Mouse (Mus musculus): ENCODE data around the gene Itga11. TPM values are rescaled to one million over a fixed set of nuclear protein-coding genes. Genes with fewer than 3 reads are reported as not detected.
A peak's percentile ranks its signal among the peaks of the same experiment; 100 is the strongest.
"Not testable (repeated sequence)": the region's sequence is repeated elsewhere in the genome, so short reads cannot be mapped to it uniquely, and the experiment has no call there.

Itga11 gene
- total RNA-seq (2021): 1 to 10 TPM; 5.4 to 9.0 TPM
- long read RNA-seq, experiment 1, full-length matches to known transcripts: 2 of 3 reads
- long read RNA-seq, experiment 1, partial matches to known transcripts: 0 of 3 reads
- long read RNA-seq, experiment 1, other reads (novel, unspliced or antisense): 1 of 3 reads
- long read RNA-seq, experiment 2, full-length matches to known transcripts: 2 of 4 reads
- long read RNA-seq, experiment 2, partial matches to known transcripts: 1 of 4 reads
- long read RNA-seq, experiment 2, other reads (novel, unspliced or antisense): 1 of 4 reads

GRCm38 (mm10) chr9:62677641-62678549, at the start of gene Itga11:
Gene Itga11 (plus strand): TSS chr9:62677826.
- peak; percentile 41 for DNase-seq

GRCm38 (mm10) chr9:62630631-62631240, 46.9 kb upstream of the Itga11 start:
- no peak for DNase-seq

GRCm38 (mm10) chr9:62632392-62632791, 45.2 kb upstream of the Itga11 start:
- no peak for DNase-seq

GRCm38 (mm10) chr9:62638045-62638444, 39.6 kb upstream of the Itga11 start:
- no peak for DNase-seq

- no peak for DNase-seq
Observed at GRCm38 (mm10) chr9:62639686-62640085, 37.9 kb upstream of the Itga11 start.

GRCm38 (mm10) chr9:62640188-62640587, 37.4 kb upstream of the Itga11 start:
- DNase-seq: no peak

- DNase-seq: no peak
Observed at GRCm38 (mm10) chr9:62645716-62646400, 31.8 kb upstream of the Itga11 start.

GRCm38 (mm10) chr9:62646721-62647183, 30.9 kb upstream of the Itga11 start:
- no peak for DNase-seq

GRCm38 (mm10) chr9:62649444-62649843, 28.2 kb upstream of the Itga11 start:
- no peak for DNase-seq

GRCm38 (mm10) chr9:62650764-62651163, 26.9 kb upstream of the Itga11 start:
- no peak for DNase-seq

GRCm38 (mm10) chr9:62654336-62654735, 23.3 kb upstream of the Itga11 start:
- no peak for DNase-seq

- no peak for DNase-seq
Observed at GRCm38 (mm10) chr9:62658016-62658415, 19.6 kb upstream of the Itga11 start.

- DNase-seq: no peak
Observed at GRCm38 (mm10) chr9:62659026-62659425, 18.6 kb upstream of the Itga11 start.

- not testable (repeated sequence) for DNase-seq
Observed at GRCm38 (mm10) chr9:62660971-62661370, 16.7 kb upstream of the Itga11 start.

- no peak for DNase-seq
Observed at GRCm38 (mm10) chr9:62663443-62663842, 14.2 kb upstream of the Itga11 start.

GRCm38 (mm10) chr9:62664115-62664725, 13.4 kb upstream of the Itga11 start:
- peak; percentile 17 for DNase-seq

- peak; percentile 33 for DNase-seq
Observed at GRCm38 (mm10) chr9:62665892-62666291, 11.7 kb upstream of the Itga11 start.

GRCm38 (mm10) chr9:62668503-62668902, 9.1 kb upstream of the Itga11 start:
- no peak for DNase-seq

GRCm38 (mm10) chr9:62673241-62673640, 4.4 kb upstream of the Itga11 start:
- no peak for DNase-seq

GRCm38 (mm10) chr9:62675172-62675571, 2.5 kb upstream of the Itga11 start:
- no peak for DNase-seq

- peak; percentile 21 for DNase-seq
Observed at GRCm38 (mm10) chr9:62678550-62679155, 1.0 kb downstream of the Itga11 start.
